Mouse (Mus musculus): ENCODE results near the gene Ankrd13d. TPM values are rescaled to one million over a fixed set of nuclear protein-coding genes. Genes with fewer than 3 reads are reported as not detected.
A peak's percentile ranks its signal among the peaks of the same experiment; 100 is the strongest.

The Ankrd13d gene
- polyA plus RNA-seq, 1 experiment from 2014 or later = 18.5 TPM

DNA sequence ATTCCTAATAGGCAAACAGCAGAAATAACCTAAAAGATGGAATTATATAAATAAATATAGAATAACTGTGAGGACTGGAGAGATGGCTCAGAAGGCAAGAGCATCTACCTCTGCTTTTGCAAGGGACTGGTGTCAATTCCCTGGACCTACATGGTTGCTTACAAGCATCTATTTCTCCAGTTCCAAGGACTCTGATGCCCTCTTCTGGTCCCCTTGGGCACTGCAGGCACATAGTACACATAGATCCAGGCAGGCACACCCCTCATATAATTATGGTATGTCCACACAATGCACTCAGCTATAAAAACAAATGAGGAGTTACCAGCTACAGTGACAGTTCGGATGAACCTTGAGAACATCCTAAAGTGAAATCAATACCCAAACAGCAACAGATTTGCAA is 3.5 kb downstream of the Ankrd13d start:
- peaks cover 5% of the 10 kb centered on the region; the same call in 1 of the 2 replicates for H3K36me3 ChIP-seq

GRCm38 (mm10) chr19:4270972-4271371 is 12.0 kb downstream of the Ankrd13d start:
- no peak for ATAC-seq (ENCODE audit: low FRiP score, low read depth)
- H3K36me3 ChIP-seq = peaks cover 10% of the 10 kb centered on the region
- no peaks in the 10 kb centered on the region for H3K9me3 ChIP-seq
- 94% methylated on average over 11 of the region's 11 CpGs for WGBS
- H3K27ac ChIP-seq = no peak overlapping the region
- no peak overlapping the region for H3K9ac ChIP-seq
- H3K4me3 ChIP-seq = no peak overlapping the region
- H3K27me3 ChIP-seq (replicated peaks) = peaks cover 30% of the 10 kb centered on the region
- no peak overlapping the region for H3K4me2 ChIP-seq (replicated peaks)
- peaks cover 7% of the 10 kb centered on the region for H3K4me1 ChIP-seq

More for the DNA sequence above, 3.5 kb downstream of the Ankrd13d start:
- Histone ChIP-seq H3K4me3 (no peak overlapping the region), H3K9ac (no peak overlapping the region), H3K9me3 (no peaks in the 10 kb centered on the region), H3K4me1 (peaks cover 12% of the 10 kb centered on the region; the same call in 1 of the 2 replicates), H3K4me2 (replicated peaks) (no peak overlapping the region), H3K27me3 (replicated peaks) (0 out of 2 replicates have a peak, but pooled peaks cover 6% of the 10 kb centered on the region), H3K27ac (no peak overlapping the region)
- no peak for ATAC-seq (ENCODE audit: low FRiP score, low read depth)
- WGBS = 100% methylated on average over 1 of the region's 1 CpGs

DNA sequence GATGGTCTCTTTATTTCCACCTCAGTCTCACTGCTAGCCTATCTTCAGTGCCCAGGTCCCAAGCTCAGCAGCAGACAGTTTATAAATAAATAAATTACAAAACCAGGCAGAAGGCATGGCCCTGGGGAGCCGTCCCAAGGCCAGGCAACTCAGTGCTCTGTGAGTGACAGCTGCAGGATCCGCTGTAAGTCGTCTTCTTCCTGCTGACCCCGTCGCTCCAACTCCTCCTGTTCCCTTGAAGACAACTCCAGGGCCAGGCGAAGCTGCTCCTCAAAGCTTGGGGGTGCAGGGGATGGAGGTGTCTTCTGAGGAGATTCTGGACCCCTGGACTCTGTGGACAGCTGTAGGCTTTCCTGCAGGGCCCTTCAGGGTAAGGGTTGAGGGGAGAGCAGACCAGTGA is 12.8 kb downstream of the Ankrd13d start:
- WGBS = 74% methylated on average over 6 of the region's 6 CpGs
- H3K36me3 ChIP-seq = peaks cover 10% of the 10 kb centered on the region
- H3K4me1 ChIP-seq = peaks cover 7% of the 10 kb centered on the region
- ATAC-seq (ENCODE audit: low FRiP score, low read depth) = no peak
- H3K4me2 ChIP-seq (replicated peaks) = no peak overlapping the region
- no peaks in the 10 kb centered on the region for H3K9me3 ChIP-seq
- no peak overlapping the region for H3K4me3 ChIP-seq
- H3K27ac ChIP-seq = no peak overlapping the region
- peaks cover 30% of the 10 kb centered on the region for H3K27me3 ChIP-seq (replicated peaks)
- no peak overlapping the region for H3K9ac ChIP-seq

GRCm38 (mm10) chr19:4268566-4269361 is 14.2 kb downstream of the Ankrd13d start, which contains the start of gene Ssh3:
Ssh3 (minus strand) TSS chr19:4269180.
- H3K27me3 ChIP-seq (replicated peaks) = peaks cover 30% of the 10 kb centered on the region

GRCm38 (mm10) chr19:4265956-4266355 is 17.0 kb downstream of the Ankrd13d start:
- no peak overlapping the region for H3K27ac ChIP-seq
- H3K9ac ChIP-seq = no peak overlapping the region
- no peak overlapping the region for H3K4me2 ChIP-seq (replicated peaks)
- WGBS = 62% methylated on average over 4 of the region's 4 CpGs
- H3K4me3 ChIP-seq = no peak overlapping the region
- H3K36me3 ChIP-seq = 0 out of 2 replicates have a peak, but pooled peaks cover 3% of the 10 kb centered on the region
- peaks cover 30% of the 10 kb centered on the region for H3K27me3 ChIP-seq (replicated peaks)
- peaks cover 7% of the 10 kb centered on the region for H3K4me1 ChIP-seq
- no peak for ATAC-seq (ENCODE audit: low FRiP score, low read depth)
- no peaks in the 10 kb centered on the region for H3K9me3 ChIP-seq

More at GRCm38 (mm10) chr19:4268566-4269361, 14.2 kb downstream of the Ankrd13d start, which contains the start of gene Ssh3:
- ATAC-seq (ENCODE audit: low FRiP score, low read depth) = no peak
- peaks cover 7% of the 10 kb centered on the region for H3K4me1 ChIP-seq
- H3K4me2 ChIP-seq (replicated peaks) = peak within 1 kb of the TSS; percentile 58
- no peak within 1 kb of the TSS for H3K9ac ChIP-seq
- H3K27ac ChIP-seq = no peak within 1 kb of the TSS
- WGBS = 6% methylated on average over 46 of the region's 46 CpGs
- H3K4me3 ChIP-seq = peak within 1 kb of the TSS; percentile 24
- no peaks in the 10 kb centered on the region for H3K9me3 ChIP-seq
- peaks cover 10% of the 10 kb centered on the region for H3K36me3 ChIP-seq

DNA sequence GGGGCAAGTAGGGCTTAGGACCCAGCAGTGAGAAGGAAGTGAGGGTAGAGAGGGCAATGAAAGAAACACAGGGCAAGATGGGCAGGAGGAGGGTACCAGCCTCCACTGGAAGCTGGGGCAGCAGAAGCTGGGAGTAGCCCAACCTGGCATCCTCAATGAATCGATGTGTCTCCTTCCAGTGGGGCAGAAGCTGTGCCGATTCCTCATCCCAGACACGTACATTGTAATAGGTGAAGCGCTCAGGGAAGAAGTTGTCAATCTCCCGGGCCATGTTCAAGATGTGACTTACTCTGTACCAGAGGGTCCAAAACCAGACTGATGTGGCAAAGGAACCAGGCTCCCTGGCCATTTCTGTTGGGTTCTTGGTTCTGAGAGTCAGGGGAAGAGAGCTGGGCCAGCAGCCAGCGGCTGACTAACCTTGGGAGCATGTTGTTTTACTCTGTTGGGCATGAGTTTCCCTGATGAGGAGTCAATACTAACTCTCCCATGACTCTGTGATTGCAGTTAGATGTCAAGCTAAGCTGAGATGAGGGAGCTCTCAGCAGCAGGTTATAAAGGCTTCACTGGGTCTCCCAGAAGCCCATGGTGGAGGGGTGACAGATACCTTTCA is 18.7 kb downstream of the Ankrd13d start:
- no peak overlapping the region for H3K4me3 ChIP-seq
- H3K4me2 ChIP-seq (replicated peaks) = no peak overlapping the region
- no peaks in the 10 kb centered on the region for H3K9me3 ChIP-seq
- H3K4me1 ChIP-seq = peaks cover 6% of the 10 kb centered on the region
- no peaks in the 10 kb centered on the region for H3K36me3 ChIP-seq
- no peak overlapping the region for H3K27ac ChIP-seq
- ATAC-seq (ENCODE audit: low FRiP score, low read depth) = no peak
- no peak overlapping the region for H3K9ac ChIP-seq
- 90% methylated on average over 6 of the region's 6 CpGs for WGBS
- H3K27me3 ChIP-seq (replicated peaks) = peaks cover 23% of the 10 kb centered on the region

GRCm38 (mm10) chr19:4263702-4264101 is 19.2 kb downstream of the Ankrd13d start:
- H3K9ac ChIP-seq = no peak overlapping the region
- H3K4me2 ChIP-seq (replicated peaks) = no peak overlapping the region
- ATAC-seq (ENCODE audit: low FRiP score, low read depth) = no peak
- peaks cover 17% of the 10 kb centered on the region for H3K27me3 ChIP-seq (replicated peaks)
- no peak overlapping the region for H3K27ac ChIP-seq
- no peaks in the 10 kb centered on the region for H3K9me3 ChIP-seq
- H3K4me3 ChIP-seq = no peak overlapping the region
- H3K4me1 ChIP-seq = peaks cover under 1% of the 10 kb centered on the region; the same call in 1 of the 2 replicates
- H3K36me3 ChIP-seq = no peaks in the 10 kb centered on the region
- 71% methylated on average over 14 of the region's 14 CpGs for WGBS

DNA sequence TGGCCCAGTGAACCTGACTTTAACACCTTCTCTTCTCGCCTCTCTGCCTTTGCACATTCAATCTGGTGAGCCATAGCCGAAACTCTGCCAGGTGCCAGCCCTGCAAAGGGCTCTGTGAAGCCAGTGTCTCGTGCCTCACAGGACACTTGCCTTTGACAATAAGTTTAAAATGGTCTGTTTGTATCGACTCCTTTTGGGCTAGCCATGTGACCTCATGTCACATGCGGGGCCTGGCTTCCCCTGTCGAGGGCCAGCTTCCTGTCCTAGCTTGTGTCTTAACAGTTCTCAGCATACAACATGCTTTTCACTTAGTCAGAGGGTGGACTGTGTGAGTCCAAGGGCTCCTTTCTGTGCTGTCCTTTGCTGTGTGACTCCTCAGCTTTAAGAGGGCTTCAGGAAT is 20.2 kb downstream of the Ankrd13d start:
- Histone ChIP-seq H3K4me1 (no peaks in the 10 kb centered on the region; the same call in 1 of the 2 replicates), H3K4me2 (replicated peaks) (no peak overlapping the region), H3K27ac (no peak overlapping the region), H3K4me3 (no peak overlapping the region), H3K36me3 (no peaks in the 10 kb centered on the region), H3K9me3 (no peaks in the 10 kb centered on the region), H3K27me3 (replicated peaks) (peaks cover 8% of the 10 kb centered on the region), H3K9ac (no peak overlapping the region)
- no peak for ATAC-seq (ENCODE audit: low FRiP score, low read depth)
- 82% methylated on average over 6 of the region's 6 CpGs for WGBS

- H3K4me3 ChIP-seq = no peak overlapping the region
- H3K4me1 ChIP-seq = no peaks in the 10 kb centered on the region; the same call in 1 of the 2 replicates
- H3K27me3 ChIP-seq (replicated peaks) = no peaks in the 10 kb centered on the region
- H3K36me3 ChIP-seq = no peaks in the 10 kb centered on the region
- 66% methylated on average over 8 of the region's 8 CpGs for WGBS
- H3K4me2 ChIP-seq (replicated peaks) = no peak overlapping the region
- no peak overlapping the region for H3K27ac ChIP-seq
- H3K9me3 ChIP-seq = no peaks in the 10 kb centered on the region
- ATAC-seq (ENCODE audit: low FRiP score, low read depth) = no peak
- H3K9ac ChIP-seq = no peak overlapping the region
These were observed 21.8 kb downstream of the Ankrd13d start for GRCm38 (mm10) chr19:4261038-4261698.

DNA sequence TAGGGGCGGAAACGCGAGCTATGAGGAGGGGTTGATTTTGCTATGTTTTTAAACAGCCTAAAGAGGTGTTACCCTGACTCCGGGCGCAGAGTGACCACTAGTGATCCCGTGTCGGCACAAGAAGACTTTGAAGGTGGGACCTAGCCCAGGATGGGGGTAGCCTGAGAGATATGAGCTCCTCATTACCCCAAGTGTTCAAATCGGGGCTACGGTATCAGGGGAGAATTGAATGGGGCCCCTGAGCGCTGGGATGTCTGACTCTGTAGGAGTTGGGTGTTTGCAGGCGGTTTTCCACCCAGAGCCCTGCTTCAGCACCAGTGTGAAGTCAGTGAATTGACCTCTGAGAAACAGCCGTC is 25.1 kb downstream of the Ankrd13d start:
- Histone ChIP-seq H3K27me3 (replicated peaks) (no peaks in the 10 kb centered on the region), H3K36me3 (no peaks in the 10 kb centered on the region), H3K4me1 (no peaks in the 10 kb centered on the region; the same call in 1 of the 2 replicates), H3K4me2 (replicated peaks) (peak overlapping the region; percentile 79), H3K27ac (no peak overlapping the region), H3K4me3 (peak overlapping the region; percentile 52; the same call in 1 of the 2 replicates), H3K9me3 (no peaks in the 10 kb centered on the region), H3K9ac (peak overlapping the region; percentile 53)
- peak; percentile 46 for ATAC-seq (ENCODE audit: low FRiP score, low read depth)
- WGBS = 23% methylated on average over 12 of the region's 12 CpGs

- H3K27ac ChIP-seq = no peak overlapping the region
- H3K4me1 ChIP-seq = no peaks in the 10 kb centered on the region; the same call in 1 of the 2 replicates
- peak overlapping the region; percentile 52 for H3K4me3 ChIP-seq
- peak overlapping the region; percentile 79 for H3K4me2 ChIP-seq (replicated peaks)
- H3K9me3 ChIP-seq = no peaks in the 10 kb centered on the region
- no peaks in the 10 kb centered on the region for H3K27me3 ChIP-seq (replicated peaks)
- peak; percentile 93 for ATAC-seq (ENCODE audit: low FRiP score, low read depth)
- H3K9ac ChIP-seq = peak overlapping the region; percentile 60
- WGBS = under 1% methylated on average over 41 of the region's 41 CpGs
- H3K36me3 ChIP-seq = no peaks in the 10 kb centered on the region
These were observed 25.6 kb downstream of the Ankrd13d start for GRCm38 (mm10) chr19:4257216-4257896.

Data from neural tube, embryonic 12.5 days (tissue).